Mouse (Mus musculus) olfactory bulb, adult 2 months (tissue): ENCODE data around the gene Akap6.

ENCODE experiments used
- CTCF ChIP-seq: fragments of 200-500 bp; IDR thresholded peaks from 2 replicates; pipeline ENCODE4 v1.5.1; 2012; ENCODE audit warnings: low read depth, mild to moderate bottlenecking, low read length, moderate library complexity; ENCODE audit not compliant: insufficient read depth
- POLR2A ChIP-seq: fragments of 200-500 bp; IDR thresholded peaks from 2 replicates; pipeline ENCODE4 v1.6.1; 2012; ENCODE audit warnings: mild to moderate bottlenecking, low read depth, low read length, moderate library complexity; ENCODE audit not compliant: insufficient read depth

DNA sequence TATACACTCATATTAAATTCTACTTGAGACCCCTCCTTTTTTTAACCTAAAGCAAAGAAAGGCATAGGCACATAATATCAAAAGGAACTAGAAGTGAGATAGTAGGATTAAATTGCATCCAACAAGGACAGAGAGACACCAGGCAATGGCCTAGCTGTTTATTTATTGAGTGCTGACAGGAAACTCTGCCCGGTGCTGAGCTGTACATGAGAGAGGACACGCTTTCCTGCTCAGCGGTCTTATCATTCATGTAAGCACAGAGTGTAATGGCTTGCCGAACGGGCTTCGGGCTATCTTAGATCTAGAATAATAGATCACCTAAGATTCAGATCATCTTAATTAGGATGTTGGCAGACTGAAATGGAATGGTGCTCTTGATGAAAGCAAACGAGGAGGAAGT lies 245.1 kb downstream of the Akap6 start:
- TF ChIP-seq POLR2A (no peak), CTCF (no peak)
